Mouse (Mus musculus) hindbrain, postnatal 0 days (tissue): ENCODE measurements around the gene Zfp276. TPM values are rescaled to one million over a fixed set of nuclear protein-coding genes. Genes with fewer than 3 reads are reported as not detected.

Experiments
- ATAC-seq: fragments of 200-750 bp; cut with Nextera tagmentation; 2 replicates; pipeline ENCODE4 v1.8.0; 2017; ENCODE audit warnings: mild to moderate bottlenecking, moderate TSS enrichment, moderate library complexity
- DNase-seq: peaks from one replicate; pipeline ENCODE4 v3.0.0-alpha.2; 2015; ENCODE audit warnings: low spot score
- H3K27ac ChIP-seq: fragments of 300-500 bp; sonication (generic); 2 replicates; pipeline ENCODE4 v1.5.1; 2014; ENCODE audit warnings: mild to moderate bottlenecking
- H3K27me3 ChIP-seq: fragments of 300-500 bp; sonication (generic); 2 replicates; pipeline ENCODE4 v1.6.1; 2014; ENCODE audit warnings: low read length, mixed read lengths; ENCODE audit not compliant: insufficient read depth
- H3K36me3 ChIP-seq: fragments of 300-500 bp; sonication (generic); 2 replicates; pipeline ENCODE4 v1.6.1; 2014; ENCODE audit warnings: low read length, mixed read lengths; ENCODE audit not compliant: insufficient read depth
- H3K4me1 ChIP-seq: fragments of 300-500 bp; sonication (generic); 2 replicates; pipeline ENCODE4 v1.6.1; 2014; ENCODE audit warnings: antibody characterized with exemption, low read length, mixed read lengths; ENCODE audit not compliant: insufficient read depth
- H3K4me2 ChIP-seq: fragments of 300-500 bp; sonication (generic); 2 replicates; pipeline ENCODE4 v1.6.1; 2014; ENCODE audit warnings: low read depth, mild to moderate bottlenecking, low read length, moderate library complexity, mixed read lengths
- H3K4me3 ChIP-seq: fragments of 300-500 bp; sonication (generic); 2 replicates; pipeline ENCODE4 v1.5.1; 2014; ENCODE audit warnings: low read length
- H3K9ac ChIP-seq: fragments of 300-500 bp; sonication (generic); replicated peaks from 2 replicates; pipeline ENCODE4 v1.6.1; 2014; ENCODE audit warnings: mild to moderate bottlenecking, low read length, moderate library complexity, mixed read lengths
- H3K9me3 ChIP-seq: fragments of 300-500 bp; sonication (generic); 2 replicates; pipeline ENCODE4 v1.6.1; 2016; ENCODE audit warnings: low read length, mixed read lengths
- CTCF ChIP-seq: IDR thresholded peaks from 2 replicates; pipeline ENCODE4 v1.5.1; 2016; ENCODE audit warnings: antibody characterized with exemption, control low read depth, low read depth
- WGBS: fragments of 180-500 bp; shearing (Covaris S2); extraction: QIAGEN DNeasy Blood & Tissue Kit; methylation state at CpG from one replicate; pipeline ENCODE4 v1.1.7; 2014; 5-methylcytosine and 5-hydroxymethylcytosine counted together
- polyA plus RNA-seq: library from polyadenylated mRNA; unstranded; fragments of >200 nt; fragmentation: Nextera tagmentation; extraction: Ambion mirVana; gene quantifications from 2 replicates; pipeline ENCODE4 v1.2.1, GENCODE M21; 2015
- total RNA-seq: library from RNA; depleted of rRNA; stranded (reverse); fragments of >200 nt; gene quantifications from 2 replicates; pipeline ENCODE4 v1.2.3, GENCODE M21; 2014; rRNA removed

The Zfp276 gene
- total RNA-seq = 42.4 and 42.9 TPM in 2 replicates
- polyA plus RNA-seq = 16.9 and 17.5 TPM in 2 replicates

GRCm38 (mm10) chr8:123254099-123254885 is at the start of gene Zfp276, which contains the start of gene Vps9d1:
Gene Zfp276, plus strand, starts transcription at chr8:123254195.
Gene Vps9d1, minus strand, starts transcription at chr8:123254348.
- ATAC-seq = peak; percentile 94
- H3K27me3 ChIP-seq = no peaks in the 10 kb centered on the region
- H3K9ac ChIP-seq = peak within 1 kb of the TSS; percentile 92
- peak within 1 kb of the TSS; percentile 94 for H3K27ac ChIP-seq
- H3K4me3 ChIP-seq = peak within 1 kb of the TSS; percentile 98
- H3K4me2 ChIP-seq = peak within 1 kb of the TSS; percentile 96
- no peaks in the 10 kb centered on the region for H3K9me3 ChIP-seq
- under 1% methylated on average over 92 of the region's 99 CpGs for WGBS
- DNase-seq = peak; percentile 92
- peaks cover 17% of the 10 kb centered on the region for H3K4me1 ChIP-seq
- peaks cover 47% of the 10 kb centered on the region for H3K36me3 ChIP-seq
- TF ChIP-seq CTCF = no peak

- Histone ChIP-seq H3K9me3 (no peaks in the 10 kb centered on the region), H3K36me3 (peaks cover 28% of the 10 kb centered on the region; the same call in 1 of the 2 replicates), H3K27me3 (no peaks in the 10 kb centered on the region), H3K27ac (peak overlapping the region; percentile 78; the same call in 1 of the 2 replicates), H3K4me3 (peak overlapping the region; percentile 97), H3K4me2 (peak overlapping the region; percentile 95), H3K4me1 (peaks cover 13% of the 10 kb centered on the region), H3K9ac (peak overlapping the region; percentile 99)
- no peak for DNase-seq
- ATAC-seq = no peak
- TF ChIP-seq CTCF = no peak
- 51% methylated on average over 10 of the region's 10 CpGs for WGBS
Measured at GRCm38 (mm10) chr8:123211876-123212275, 42.1 kb upstream of the Zfp276 start.

GRCm38 (mm10) chr8:123212321-123213117 is 41.5 kb upstream of the Zfp276 start, which contains the start of the genes Chmp1a and Spata33:
Gene Chmp1a, minus strand, starts transcription at chr8:123212763.
Gene Spata33, plus strand, starts transcription at chr8:123212832.
- peak; percentile 96 for DNase-seq
- peak; percentile 66 for TF ChIP-seq CTCF
- no peaks in the 10 kb centered on the region for H3K9me3 ChIP-seq
- H3K4me3 ChIP-seq = peak within 1 kb of the TSS; percentile 97
- H3K4me2 ChIP-seq = peak within 1 kb of the TSS; percentile 95
- peak; percentile 96 for ATAC-seq
- under 1% methylated on average over 76 of the region's 76 CpGs for WGBS
- H3K27me3 ChIP-seq = no peaks in the 10 kb centered on the region
- H3K4me1 ChIP-seq = peaks cover 13% of the 10 kb centered on the region
- peaks cover 22% of the 10 kb centered on the region; the same call in 1 of the 2 replicates for H3K36me3 ChIP-seq
- peak within 1 kb of the TSS; percentile 99 for H3K9ac ChIP-seq
- peak within 1 kb of the TSS; percentile 78 for H3K27ac ChIP-seq

- Histone ChIP-seq H3K27ac (peak overlapping the region; percentile 70), H3K4me2 (peak overlapping the region; percentile 95), H3K9ac (peak overlapping the region; percentile 99), H3K4me1 (peaks cover 13% of the 10 kb centered on the region), H3K27me3 (no peaks in the 10 kb centered on the region), H3K36me3 (peaks cover 14% of the 10 kb centered on the region; the same call in 1 of the 2 replicates), H3K4me3 (peak overlapping the region; percentile 97), H3K9me3 (no peaks in the 10 kb centered on the region)
- no peak for TF ChIP-seq CTCF
- DNase-seq (no peak), ATAC-seq (peak; percentile 11; the same call in 1 of the 2 replicates)
- 18% methylated on average over 22 of the region's 22 CpGs for WGBS
Measured at GRCm38 (mm10) chr8:123213118-123213772, 40.8 kb upstream of the Zfp276 start.

- H3K4me2 ChIP-seq = no peak overlapping the region
- no peak overlapping the region for H3K9ac ChIP-seq
- 76% methylated on average over 3 of the region's 3 CpGs for WGBS
- ATAC-seq (no peak), DNase-seq (no peak)
- peaks cover 13% of the 10 kb centered on the region for H3K4me1 ChIP-seq
- H3K27ac ChIP-seq = no peak overlapping the region
- no peaks in the 10 kb centered on the region for H3K36me3 ChIP-seq
- no peak overlapping the region for H3K4me3 ChIP-seq
- no peaks in the 10 kb centered on the region for H3K9me3 ChIP-seq
- no peak for TF ChIP-seq CTCF
- H3K27me3 ChIP-seq = no peaks in the 10 kb centered on the region
Measured at GRCm38 (mm10) chr8:123215430-123215829, 38.6 kb upstream of the Zfp276 start.

- Histone ChIP-seq H3K9ac (no peak overlapping the region), H3K9me3 (no peaks in the 10 kb centered on the region), H3K4me2 (no peak overlapping the region), H3K4me1 (peaks cover 8% of the 10 kb centered on the region), H3K27me3 (no peaks in the 10 kb centered on the region), H3K36me3 (no peaks in the 10 kb centered on the region), H3K27ac (no peak overlapping the region), H3K4me3 (no peak overlapping the region)
- WGBS = 78% methylated on average over 1 of the region's 1 CpGs
- ATAC-seq (no peak), DNase-seq (no peak)
- no peak for TF ChIP-seq CTCF
Measured at GRCm38 (mm10) chr8:123220917-123221316, 33.1 kb upstream of the Zfp276 start.
